Mouse (Mus musculus) CD4-positive, CD25-positive, alpha-beta regulatory T cell, adult 2 months (primary cell): ENCODE data around the gene Igf1r.
A peak's percentile ranks its signal among the peaks of the same experiment; 100 is the strongest.

Experiments
- DNase-seq: peaks from one replicate; pipeline ENCODE4 v3.0.0-alpha.2; 2012; ENCODE audit warnings: low read depth, low spot score

The Igf1r gene

GRCm38 (mm10) chr7:67957376-67957775, 4.7 kb downstream of the Igf1r start:
- DNase-seq, result peak; percentile 27

- peak; percentile 70 for DNase-seq
Observed at GRCm38 (mm10) chr7:67958045-67958444, 5.4 kb downstream of the Igf1r start.

- DNase-seq, result no peak
Observed at GRCm38 (mm10) chr7:67960701-67961100, 8.1 kb downstream of the Igf1r start.

- peak; percentile 86 for DNase-seq
Observed at GRCm38 (mm10) chr7:67961567-67962267, 9.1 kb downstream of the Igf1r start.

GRCm38 (mm10) chr7:67963691-67964090, 11.1 kb downstream of the Igf1r start:
- DNase-seq, result no peak

- no peak for DNase-seq
Observed at GRCm38 (mm10) chr7:67968394-67968793, 15.8 kb downstream of the Igf1r start.

GRCm38 (mm10) chr7:67969076-67969475, 16.4 kb downstream of the Igf1r start:
- DNase-seq, result no peak

- DNase-seq, result no peak
Observed at GRCm38 (mm10) chr7:67973180-67974014, 20.8 kb downstream of the Igf1r start.

GRCm38 (mm10) chr7:67981956-67982355, 29.3 kb downstream of the Igf1r start:
- DNase-seq, result no peak

GRCm38 (mm10) chr7:67982809-67983208, 30.2 kb downstream of the Igf1r start:
- no peak for DNase-seq

GRCm38 (mm10) chr7:67983451-67983850, 30.8 kb downstream of the Igf1r start:
- DNase-seq, result no peak

GRCm38 (mm10) chr7:67985003-67985416, 32.4 kb downstream of the Igf1r start:
- no peak for DNase-seq

GRCm38 (mm10) chr7:67985511-67985910, 32.9 kb downstream of the Igf1r start:
- DNase-seq, result no peak

GRCm38 (mm10) chr7:67986277-67986676, 33.6 kb downstream of the Igf1r start:
- no peak for DNase-seq

- DNase-seq, result no peak
Observed at GRCm38 (mm10) chr7:67986816-67987215, 34.2 kb downstream of the Igf1r start.

GRCm38 (mm10) chr7:67989376-67989775, 36.7 kb downstream of the Igf1r start:
- DNase-seq, result no peak

GRCm38 (mm10) chr7:67993614-67994013, 41.0 kb downstream of the Igf1r start:
- DNase-seq, result no peak

GRCm38 (mm10) chr7:67994346-67994858, 41.8 kb downstream of the Igf1r start:
- peak; percentile 53 for DNase-seq

- no peak for DNase-seq
Observed at GRCm38 (mm10) chr7:67995276-67995675, 42.6 kb downstream of the Igf1r start.

GRCm38 (mm10) chr7:67996202-67996960, 43.8 kb downstream of the Igf1r start:
- no peak for DNase-seq

GRCm38 (mm10) chr7:68001269-68001668, 48.6 kb downstream of the Igf1r start:
- no peak for DNase-seq

GRCm38 (mm10) chr7:68006074-68006473, 53.4 kb downstream of the Igf1r start:
- DNase-seq, result no peak
